Mouse (Mus musculus) CH12.LX (cell line): ENCODE data around the gene Cenpt. TPM values are rescaled to one million over a fixed set of nuclear protein-coding genes. Genes with fewer than 3 reads are reported as not detected.

Experiments used
- DNase-seq: peaks from one replicate; pipeline ENCODE4 v3.0.0-alpha.2; 2013; ENCODE audit errors: extremely low read depth
- H3K27ac ChIP-seq: 2 replicates; pipeline ENCODE4 v1.5.1; 2012; ENCODE audit warnings: low read depth, mild to moderate bottlenecking, control low read depth, moderate library complexity; ENCODE audit not compliant: insufficient read depth
- H3K27me3 ChIP-seq: replicated peaks from 2 replicates; pipeline ENCODE3; 2012; ENCODE audit warnings: inconsistent platforms
- H3K36me3 ChIP-seq, 2 experiments: replicated peaks in 1 of 2; 2 replicates each; pipeline versions ENCODE3 to v1.6.1; 2012; ENCODE audit warnings: inconsistent platforms in 1 of 2, low read length in 1 of 2, mild to moderate bottlenecking in 1 of 2, mixed read lengths in 1 of 2, moderate library complexity in 1 of 2; ENCODE audit not compliant: control insufficient read depth in 1 of 2, insufficient read depth in 1 of 2
- H3K4me1 ChIP-seq, 2 experiments: 2 replicates each; pipeline ENCODE4 v1.6.1; 2012; ENCODE audit warnings: inconsistent platforms in 1 of 2, moderate library complexity in 1 of 2; ENCODE audit not compliant: insufficient read depth in 2 of 2, control insufficient read depth in 1 of 2
- H3K4me2 ChIP-seq: 2 replicates; pipeline ENCODE4 v1.6.1; 2012; ENCODE audit warnings: low read depth, mild to moderate bottlenecking, control low read depth; ENCODE audit not compliant: poor library complexity, insufficient read depth, severe bottlenecking
- H3K4me3 ChIP-seq, 3 experiments: fragments of 150-350 bp in 1 of 3; sonication (generic) in 1 of 3; replicated peaks in 1 of 3; 2 replicates each; pipeline versions ENCODE3 to v1.5.1; 2011 to 2012; ENCODE audit warnings: low read depth in 2 of 3, low read length in 2 of 3, mild to moderate bottlenecking in 2 of 3, moderate library complexity in 2 of 3, control low read depth in 1 of 3, improper control_type of control experiment in 1 of 3, inconsistent platforms in 1 of 3, mixed read lengths in 1 of 3; ENCODE audit not compliant: poor library complexity in 1 of 3
- H3K79me2 ChIP-seq: replicated peaks from 2 replicates; pipeline ENCODE4 v1.6.1; 2012; ENCODE audit warnings: mild to moderate bottlenecking, moderate library complexity; ENCODE audit not compliant: control insufficient read depth, poor library complexity, insufficient read depth, severe bottlenecking; ENCODE audit errors: extremely low read depth
- H3K9ac ChIP-seq: 2 replicates; pipeline ENCODE4 v1.6.1; 2012; ENCODE audit warnings: low read depth, mild to moderate bottlenecking, control low read depth, moderate library complexity; ENCODE audit not compliant: insufficient read depth
- H3K9me3 ChIP-seq: replicated peaks from 2 replicates; pipeline ENCODE3; 2012; ENCODE audit warnings: low read length, inconsistent platforms, mixed read lengths
- BHLHE40 ChIP-seq: IDR thresholded peaks from 2 replicates; pipeline ENCODE4 v1.6.1; 2011; ENCODE audit warnings: mild to moderate bottlenecking, low read depth, low read length, improper control_type of control experiment
- EP300 ChIP-seq: IDR thresholded peaks from 2 replicates; pipeline ENCODE4 v1.6.1; 2011; ENCODE audit warnings: low read length, improper control_type of control experiment
- IRF4 ChIP-seq: IDR thresholded peaks from 2 replicates; pipeline ENCODE4 v1.6.1; 2014; ENCODE audit warnings: low read depth, mild to moderate bottlenecking, inconsistent platforms, low read length, improper control_type of control experiment
- JUN ChIP-seq: IDR thresholded peaks from 2 replicates; pipeline ENCODE4 v1.6.1; 2011; ENCODE audit warnings: low read depth, mild to moderate bottlenecking, low read length, improper control_type of control experiment, moderate library complexity; ENCODE audit not compliant: insufficient read depth
- JUND ChIP-seq: conservative IDR thresholded peaks from 2 replicates; pipeline ENCODE4 v1.6.1; 2011; ENCODE audit warnings: low read depth, low read length, improper control_type of control experiment
- MAZ ChIP-seq: IDR thresholded peaks from 2 replicates; pipeline ENCODE4 v1.6.1; 2012; ENCODE audit warnings: low read depth, mild to moderate bottlenecking, inconsistent platforms, low read length, improper control_type of control experiment, moderate library complexity
- POLR2A ChIP-seq: IDR thresholded peaks from 2 replicates; pipeline ENCODE4 v1.6.1; 2011; ENCODE audit warnings: low read depth, mild to moderate bottlenecking, improper control_type of control experiment, low read length
- RAD21 ChIP-seq: IDR thresholded peaks from 2 replicates; pipeline ENCODE4 v1.6.1; 2011; ENCODE audit warnings: low read depth, mild to moderate bottlenecking, low read length, improper control_type of control experiment, moderate library complexity
- SMC3 ChIP-seq: IDR thresholded peaks from 2 replicates; pipeline ENCODE4 v1.6.1; 2011; ENCODE audit warnings: low read depth, low read length, improper control_type of control experiment
- UBTF ChIP-seq: IDR thresholded peaks from 2 replicates; pipeline ENCODE4 v1.6.1; 2012; ENCODE audit warnings: low read depth, mild to moderate bottlenecking, inconsistent platforms, low read length, improper control_type of control experiment, moderate library complexity
- ZC3H11A ChIP-seq: IDR thresholded peaks from 2 replicates; pipeline ENCODE4 v1.6.1; 2012; ENCODE audit warnings: low read depth, mild to moderate bottlenecking, inconsistent platforms, low read length, improper control_type of control experiment
- ZMIZ1 ChIP-seq: IDR thresholded peaks from 2 replicates; pipeline ENCODE4 v1.6.1; 2012; ENCODE audit warnings: low read depth, mild to moderate bottlenecking, inconsistent platforms, low read length, improper control_type of control experiment
- ZNF384 ChIP-seq: IDR thresholded peaks from 2 replicates; pipeline ENCODE4 v1.6.1; 2012; ENCODE audit warnings: low read depth, low read length, improper control_type of control experiment, inconsistent platforms
- dilution Hi-C: fragments of 300-500 bp; cut with MboI; formaldehyde crosslinking; loops from 2 replicates; pipeline ENCODE4 v1.14.3; 2020; ENCODE audit warnings: low sequenced_read_pairs; ENCODE audit not compliant: extremely low pct_unique_long_range_greater_than_20kb, extremely low pct_ligation_motif_present
- in situ Hi-C: fragments of 300-500 bp; cut with MboI; formaldehyde crosslinking; loops from 3 replicates; pipeline ENCODE4 v1.14.3; 2019; ENCODE audit warnings: low sequenced_read_pairs, low pct_ligation_motif_present, low pct_unique_long_range_greater_than_20kb, mixed read lengths
- polyA plus RNA-seq: library from polyadenylated mRNA; unstranded; fragments of >175 nt; gene quantifications from 2 replicates; pipeline ENCODE4 v1.2.1, GENCODE M21; 2012; ENCODE audit warnings: low read depth; ENCODE audit not compliant: insufficient read length
- total RNA-seq, 2 experiments: library from RNA; depleted of rRNA; stranded (reverse); fragments of 300-350 nt in 1 of 2; fragments of >200 nt in 1 of 2; gene quantifications; 2 replicates each; pipeline ENCODE4 v1.2.3; 2012 to 2014

Gene Cenpt
- total and polyA plus RNA-seq, 3 experiments: 17.3 to 29.4 (median 21.3) TPM

GRCm38 (mm10) chr8:105801153-105801904 is 51.7 kb downstream of the Cenpt start:
- in situ Hi-C loops (no loop called here), dilution Hi-C loops (no loop called here)
- no peaks in the 10 kb centered on the region; the same call in 1 of the 2 replicates for H3K79me2 ChIP-seq
- DNase-seq: peak; percentile 29
- no peak overlapping the region for H3K9ac ChIP-seq
- TF ChIP-seq POLR2A (no peak), JUND (peak; percentile 84), ZMIZ1 (no peak), IRF4 (0 out of 2 replicates have a peak, but pooled peaks have one; percentile 34), UBTF (no peak), EP300 (peak; percentile 47), ZC3H11A (no peak), JUN (peak; percentile 78), RAD21 (no peak)
- peaks cover 0 to 53% of the 10 kb centered on the region in 2 experiments for H3K36me3 ChIP-seq
- H3K9me3 ChIP-seq: no peaks in the 10 kb centered on the region
- H3K27me3 ChIP-seq: no peaks in the 10 kb centered on the region
- H3K4me1 ChIP-seq: peaks cover 7 to 28% of the 10 kb centered on the region in 2 experiments
- H3K4me3 ChIP-seq: no peak overlapping the region
- no peak overlapping the region for H3K27ac ChIP-seq
- H3K4me2 ChIP-seq: no peak overlapping the region; the same call in 1 of the 2 replicates

GRCm38 (mm10) chr8:105799091-105799812 is 53.8 kb downstream of the Cenpt start:
- no peak for DNase-seq
- H3K4me1 ChIP-seq: peaks cover 7 to 22% of the 10 kb centered on the region in 2 experiments
- no peak overlapping the region for H3K27ac ChIP-seq
- in situ Hi-C loops: loop anchor here (5.0 kb wide), 1 partner anchor 37 kb away; no protein-coding TSS in a partner anchor
- H3K36me3 ChIP-seq: peaks cover 4 to 54% of the 10 kb centered on the region in 2 experiments
- H3K4me2 ChIP-seq: no peak overlapping the region
- H3K9me3 ChIP-seq: no peaks in the 10 kb centered on the region
- H3K27me3 ChIP-seq: no peaks in the 10 kb centered on the region
- no peak overlapping the region for H3K9ac ChIP-seq
- no peaks in the 10 kb centered on the region; the same call in 1 of the 2 replicates for H3K79me2 ChIP-seq
- no peak overlapping the region for H3K4me3 ChIP-seq
- TF ChIP-seq BHLHE40 (no peak), SMC3 (no peak), RAD21 (no peak), ZNF384 (no peak), MAZ (no peak), UBTF (no peak), IRF4 (no peak)
- dilution Hi-C loops: no loop called here
